Mouse (Mus musculus): ENCODE results near the gene Tef.
A peak's percentile ranks its signal among the peaks of the same experiment; 100 is the strongest.

Gene Tef

DNA sequence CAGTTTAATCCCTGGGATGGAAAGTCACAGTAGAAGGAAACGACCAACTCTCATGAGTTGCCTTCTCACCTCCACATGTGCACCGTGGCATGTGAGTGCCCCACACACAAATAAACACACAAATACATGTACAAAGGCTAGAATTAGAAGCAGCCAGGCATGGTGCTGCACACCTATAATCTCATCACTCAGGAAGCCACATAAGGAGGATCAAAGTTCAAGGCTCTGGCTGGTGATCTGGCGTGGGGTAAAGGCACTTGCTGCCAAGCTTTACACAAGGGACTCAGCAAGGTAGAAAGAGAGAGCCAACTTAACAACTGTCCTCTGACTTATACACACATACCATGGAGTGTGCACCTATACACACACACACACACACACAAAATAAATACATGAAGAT lies 1.8 kb upstream of the Tef start:
- no peak for DNase-seq (ENCODE audit: low spot score)

DNA sequence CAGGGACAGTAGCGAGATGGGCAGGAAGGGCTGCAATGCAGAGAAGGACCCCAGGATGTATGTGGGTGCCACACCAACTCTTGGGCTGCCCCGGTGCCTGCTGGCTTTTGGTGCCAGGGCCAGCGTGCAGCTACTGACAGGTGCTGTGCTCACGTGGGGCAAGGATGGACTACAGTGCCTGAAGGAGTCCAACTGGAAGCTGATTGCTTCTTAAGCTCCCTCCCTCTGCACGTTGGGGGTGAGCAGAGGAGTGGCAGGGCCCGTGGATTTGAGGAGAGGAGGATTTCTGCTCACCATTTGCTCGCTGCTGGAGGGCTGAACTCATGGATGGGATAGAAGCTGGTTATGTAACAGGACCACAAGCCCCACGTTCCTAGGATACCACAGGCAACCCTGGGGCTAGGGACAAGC lies 725 bp downstream of the Tef start:
- DNase-seq (ENCODE audit: low spot score), result no peak

DNA sequence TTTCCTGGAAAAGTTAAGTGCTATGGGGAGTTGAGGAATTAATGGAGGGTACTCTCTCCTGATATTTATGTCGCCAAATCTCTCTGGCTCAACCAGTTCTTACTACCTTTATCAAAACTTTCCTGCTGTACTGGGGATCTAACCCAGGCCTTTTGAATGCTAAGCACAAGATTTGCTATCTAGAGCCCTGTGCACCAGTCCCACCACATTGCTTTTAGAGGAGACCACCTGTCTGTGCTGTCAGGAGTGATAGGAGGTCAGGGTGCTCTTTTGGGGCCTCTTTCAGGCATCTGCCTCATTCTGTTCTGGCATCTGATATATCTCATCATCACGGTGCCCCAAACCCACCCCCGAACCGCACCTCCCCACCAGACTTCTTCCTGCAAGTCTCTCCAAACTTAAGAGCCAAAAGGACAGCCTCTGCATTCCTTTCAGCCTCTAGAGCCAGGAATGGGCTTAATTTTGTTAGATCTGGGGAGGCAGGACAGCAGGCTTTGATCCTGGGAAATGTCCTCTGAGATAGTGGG lies 1.3 kb downstream of the Tef start:
- no peak for DNase-seq (ENCODE audit: low spot score)

DNA sequence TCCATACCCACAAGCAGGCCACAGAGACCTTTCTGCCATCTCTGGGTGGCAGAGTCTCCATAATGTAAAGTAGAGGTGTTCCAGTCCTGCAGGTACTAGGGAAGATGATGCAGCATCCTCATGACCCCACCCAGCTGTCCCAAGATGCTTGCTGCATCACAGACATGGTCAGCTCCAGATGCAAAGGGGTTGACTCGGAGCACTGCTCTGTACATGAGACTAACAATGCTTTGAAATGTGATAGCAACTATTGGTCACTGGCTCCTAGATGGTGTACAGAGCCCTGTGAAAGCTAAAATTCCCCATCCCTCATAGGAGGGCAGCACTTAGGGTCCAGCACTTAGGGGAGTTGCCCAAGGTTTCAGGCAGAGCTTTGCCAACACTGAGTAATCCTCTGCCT lies 2.0 kb downstream of the Tef start:
- DNase-seq (ENCODE audit: low spot score), result no peak

DNA sequence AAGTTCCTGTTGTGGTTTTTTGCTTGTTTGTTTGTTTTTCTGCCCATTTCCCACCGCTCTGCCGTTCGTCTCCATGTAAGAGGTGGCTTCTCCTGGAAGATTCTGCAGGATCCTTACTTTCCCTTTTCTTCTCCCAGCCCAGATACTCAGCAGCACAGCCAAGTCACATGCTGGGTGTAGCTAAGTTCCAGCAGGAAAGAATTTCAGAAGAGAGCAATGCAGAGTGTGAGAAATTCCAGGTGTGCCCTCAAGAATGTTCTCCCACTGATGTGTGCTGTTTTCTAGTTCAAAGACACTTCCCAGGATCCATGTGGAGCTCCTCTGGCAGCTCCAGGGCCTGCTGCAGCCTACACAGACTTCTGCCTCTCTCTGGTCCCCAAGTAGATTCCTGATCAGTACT lies 2.7 kb downstream of the Tef start:
- no peak for DNase-seq (ENCODE audit: low spot score)

DNA sequence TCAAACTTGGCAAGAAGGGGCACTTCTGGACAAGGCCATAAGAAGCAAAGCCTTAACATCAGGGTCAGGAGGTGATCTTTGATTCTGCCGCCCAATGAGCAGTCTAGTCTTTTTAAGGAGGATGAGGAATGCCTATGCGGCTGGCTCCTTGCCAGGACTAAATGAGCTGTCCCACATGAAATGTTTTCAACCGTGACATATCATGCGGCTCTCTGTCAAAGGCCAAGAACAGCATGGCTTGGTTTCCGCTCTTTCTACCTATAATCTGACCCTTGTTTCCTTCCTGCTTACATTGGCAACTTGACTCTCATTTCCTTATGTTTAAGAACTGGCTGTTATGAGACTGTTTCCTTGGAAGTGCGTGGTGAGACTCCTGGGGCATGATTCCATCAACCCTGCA lies 3.4 kb downstream of the Tef start:
- DNase-seq (ENCODE audit: low spot score), result no peak

DNA sequence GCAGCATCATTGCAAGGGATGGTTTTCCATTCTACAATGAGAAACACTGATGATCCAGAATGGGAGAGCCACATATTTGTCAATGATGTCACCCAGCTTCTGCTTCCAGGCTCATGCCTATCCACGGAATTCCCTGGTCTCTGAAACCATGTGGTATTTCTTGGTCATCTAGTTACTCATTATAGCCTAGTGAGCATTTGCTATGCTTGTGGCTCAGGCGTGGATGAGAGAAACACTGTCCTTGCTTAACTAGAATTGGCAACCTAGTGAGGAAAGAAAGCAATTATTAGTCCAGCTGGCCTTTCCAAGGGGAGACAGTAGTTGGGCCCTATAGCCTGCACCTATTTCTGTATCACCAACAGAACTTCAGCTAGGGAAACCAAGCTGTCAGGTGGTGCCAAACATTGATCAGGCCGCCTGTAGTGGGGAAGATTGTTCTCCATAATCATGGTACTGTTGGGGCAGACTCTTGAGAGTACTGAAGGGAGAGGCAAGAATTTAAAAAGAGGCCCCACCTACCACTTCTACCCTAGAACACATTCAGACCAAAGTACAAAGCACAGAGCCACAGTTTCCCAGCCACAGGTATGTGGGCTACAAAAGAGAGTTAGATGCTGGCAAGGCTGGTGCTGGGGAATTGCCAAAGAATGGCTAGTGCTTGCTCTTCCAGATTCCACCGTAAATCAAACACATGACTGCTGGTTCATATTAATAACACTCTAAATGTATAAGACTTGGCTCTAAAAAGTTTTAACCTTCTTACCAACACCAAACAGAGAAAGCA lies 4.6 kb downstream of the Tef start:
- no peak for DNase-seq (ENCODE audit: low spot score)

DNA sequence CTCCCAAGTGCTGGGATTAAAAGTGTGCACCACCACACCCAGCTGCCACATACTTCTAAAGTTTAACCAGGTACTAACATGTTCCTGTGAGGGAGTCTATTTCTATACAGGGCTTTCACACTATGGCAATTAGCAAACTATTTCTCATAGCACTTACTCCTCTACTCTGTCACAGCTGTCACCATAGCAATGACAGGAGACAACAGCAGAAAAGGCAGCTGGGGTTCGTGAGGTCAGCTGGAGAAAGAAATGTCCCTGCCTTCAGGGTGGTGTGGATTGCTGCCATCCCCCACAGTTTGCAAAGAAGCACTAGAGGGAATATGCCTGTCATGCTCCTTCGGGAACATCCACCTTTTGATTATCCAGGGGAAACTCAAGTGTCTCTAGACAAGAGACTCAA lies 6.6 kb downstream of the Tef start:
- no peak for DNase-seq (ENCODE audit: low spot score)

DNA sequence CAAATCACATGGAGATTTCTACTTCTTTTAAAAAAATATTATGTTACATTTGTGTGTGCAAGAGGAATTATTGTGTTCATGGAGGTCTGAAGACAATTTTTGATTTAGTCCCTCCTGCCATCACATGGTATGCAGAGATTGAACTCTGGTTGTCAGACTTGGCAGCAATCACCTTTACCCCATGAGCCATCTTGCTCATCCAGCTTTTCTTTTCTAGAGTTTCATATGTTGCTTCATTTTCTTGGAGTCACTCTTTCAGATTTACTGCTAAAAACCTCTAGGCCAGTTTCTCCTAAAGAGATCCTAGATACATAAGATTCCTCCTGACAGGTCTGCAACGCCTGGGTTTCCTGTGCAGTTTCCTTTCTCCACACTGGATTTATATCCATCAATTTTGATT lies 7.3 kb downstream of the Tef start:
- no peak for DNase-seq (ENCODE audit: low spot score)

DNA sequence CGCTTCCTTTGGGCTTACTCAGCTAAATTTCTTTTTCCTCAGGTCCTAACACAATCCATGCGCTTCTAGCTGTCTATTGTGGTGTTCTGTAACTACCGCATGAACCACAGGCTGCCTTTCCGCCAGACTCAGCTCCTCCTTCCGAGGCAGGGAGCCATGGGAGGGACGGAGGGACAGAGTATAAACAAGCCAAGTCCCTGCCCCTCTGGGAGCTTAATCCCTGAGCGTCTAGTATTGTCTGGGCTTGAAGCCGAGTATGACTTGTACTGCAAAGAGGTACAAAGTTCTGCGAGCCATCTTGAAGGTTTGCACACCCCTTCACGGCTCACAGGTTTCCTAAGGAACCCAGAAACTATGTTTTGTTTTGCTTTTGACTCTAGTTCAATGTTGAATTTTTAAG lies 7.9 kb downstream of the Tef start:
- DNase-seq (ENCODE audit: low spot score), result peak; percentile 80

DNA sequence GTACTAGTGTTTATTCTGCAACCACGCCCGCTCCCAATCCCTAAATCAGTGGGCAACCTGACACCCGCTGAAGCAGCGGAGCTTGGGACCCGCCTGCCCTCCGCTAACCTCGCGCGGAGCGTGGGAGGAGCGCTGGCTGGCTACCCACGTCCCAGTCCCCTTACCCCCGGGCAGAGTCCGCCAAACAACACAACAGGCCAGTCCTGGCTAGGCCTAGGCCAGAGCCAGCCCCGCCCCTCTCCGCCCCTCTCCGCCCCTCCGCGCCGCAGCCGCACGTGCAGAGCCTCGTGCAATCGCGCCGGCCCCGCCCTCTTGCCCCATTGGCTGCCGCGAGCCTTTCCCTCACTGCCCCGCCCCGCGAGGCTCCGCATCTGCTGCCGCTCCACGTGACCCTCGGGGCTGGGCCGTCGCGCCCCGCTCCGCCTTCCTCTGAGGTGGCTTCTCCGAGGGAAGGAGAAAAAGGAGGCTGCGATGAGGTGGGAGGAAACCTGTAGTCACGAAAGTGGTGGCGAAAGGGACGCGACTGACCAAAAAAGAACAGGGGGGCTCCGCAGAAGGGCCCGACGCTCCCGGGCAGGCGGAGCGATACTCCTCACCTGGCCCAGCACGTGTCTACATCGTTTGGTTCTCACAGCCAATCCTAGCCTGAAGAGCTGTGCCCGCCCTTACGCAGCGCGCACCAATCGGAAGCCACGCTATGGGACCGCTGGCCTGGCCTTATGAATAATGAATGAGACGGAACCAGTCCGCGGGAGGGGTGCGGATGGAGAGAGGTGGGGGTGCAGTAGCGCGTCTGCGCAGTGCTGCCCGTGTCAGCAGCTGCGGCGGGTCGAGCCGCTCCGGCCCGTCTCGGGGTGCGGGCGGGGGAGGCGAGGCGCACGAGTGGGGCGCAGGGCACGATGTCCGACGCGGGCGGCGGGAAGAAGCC lies 8.7 kb downstream of the Tef start:
- peak; percentile 98 for DNase-seq (ENCODE audit: low spot score)

DNA sequence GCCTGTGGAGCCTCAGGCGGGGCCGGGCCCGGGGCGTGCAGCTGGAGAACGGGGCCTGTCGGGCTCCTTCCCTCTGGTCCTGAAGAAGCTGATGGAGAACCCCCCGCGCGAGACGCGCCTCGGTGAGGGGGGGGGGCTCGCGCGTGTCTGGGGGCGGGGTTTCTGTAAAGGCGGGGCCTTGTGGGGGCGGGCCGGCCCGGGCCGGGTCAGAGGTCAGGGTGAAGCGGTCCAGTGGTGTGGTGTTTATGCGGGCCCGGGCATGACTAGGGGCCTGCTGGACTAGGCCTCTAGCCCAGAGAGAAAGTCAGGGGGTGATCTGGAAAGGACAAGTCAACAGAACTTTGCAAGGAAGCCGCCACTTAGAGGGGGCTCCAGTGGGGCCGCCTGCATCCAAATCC lies 9.4 kb downstream of the Tef start:
- DNase-seq (ENCODE audit: low spot score), result no peak

DNA sequence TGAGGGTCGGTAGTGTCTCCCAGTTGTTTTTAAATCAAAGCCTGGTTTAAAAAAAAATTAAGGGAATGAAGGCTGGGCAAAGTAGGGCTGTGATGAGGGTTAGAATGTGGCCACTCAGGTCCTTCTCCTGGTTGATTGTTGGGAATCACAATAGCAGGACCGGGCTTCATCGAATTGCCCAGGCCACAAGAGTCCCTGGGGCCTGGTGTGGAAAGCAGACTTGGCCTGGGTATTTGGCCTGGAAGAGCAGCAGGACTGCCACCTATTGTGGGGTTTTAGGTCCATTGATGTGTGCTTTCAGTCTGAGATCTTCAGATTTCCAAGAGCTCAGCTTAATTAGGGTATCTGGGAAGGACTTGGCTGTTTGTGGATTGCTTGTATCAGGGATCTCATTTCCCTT lies 10.1 kb downstream of the Tef start:
- no peak for DNase-seq (ENCODE audit: low spot score)

DNA sequence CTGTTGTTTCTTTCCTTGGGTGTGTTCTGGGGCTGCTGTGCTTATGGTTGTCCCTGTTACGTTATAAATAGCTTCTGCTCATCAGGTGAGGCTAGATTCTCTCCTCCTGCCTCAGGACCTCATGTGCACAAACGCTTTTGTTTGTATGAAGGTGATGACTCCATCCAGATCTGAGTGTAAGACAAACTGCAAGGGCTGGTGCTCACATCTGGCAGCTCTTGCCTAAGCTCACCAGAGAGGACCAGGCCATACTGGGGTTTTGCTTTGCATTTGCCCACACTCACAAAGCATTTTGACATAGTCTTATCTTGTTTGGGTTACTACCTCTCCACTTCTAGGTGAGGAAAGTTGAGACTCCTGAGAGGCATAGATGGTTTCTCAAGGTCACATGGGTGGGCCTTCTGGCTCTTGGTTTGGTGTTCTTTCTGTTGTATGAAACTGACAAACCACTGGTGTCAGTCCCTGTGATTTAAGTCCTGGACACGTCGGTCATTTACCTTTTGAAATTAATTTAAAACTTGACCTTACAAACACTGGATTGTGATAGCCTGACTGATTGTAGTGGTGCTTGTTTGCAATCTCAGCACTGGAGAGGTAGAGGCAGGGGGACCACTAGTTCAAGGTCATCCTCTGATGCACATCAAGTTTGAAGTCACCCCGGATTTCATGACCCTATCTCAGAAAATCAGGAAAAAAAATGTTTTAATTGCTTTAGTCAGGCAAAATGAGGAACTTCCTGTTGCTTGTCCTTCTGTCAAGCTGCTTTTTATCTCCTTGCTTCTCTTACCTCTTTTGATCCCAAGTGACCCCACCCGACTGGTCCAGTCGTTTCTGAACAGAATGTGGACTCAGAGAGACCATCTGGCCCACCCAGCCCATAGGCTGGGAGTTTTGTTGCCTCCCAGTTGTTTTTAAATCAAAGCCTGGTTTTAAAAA lies 10.7 kb downstream of the Tef start:
- no peak for DNase-seq (ENCODE audit: low spot score)

DNA sequence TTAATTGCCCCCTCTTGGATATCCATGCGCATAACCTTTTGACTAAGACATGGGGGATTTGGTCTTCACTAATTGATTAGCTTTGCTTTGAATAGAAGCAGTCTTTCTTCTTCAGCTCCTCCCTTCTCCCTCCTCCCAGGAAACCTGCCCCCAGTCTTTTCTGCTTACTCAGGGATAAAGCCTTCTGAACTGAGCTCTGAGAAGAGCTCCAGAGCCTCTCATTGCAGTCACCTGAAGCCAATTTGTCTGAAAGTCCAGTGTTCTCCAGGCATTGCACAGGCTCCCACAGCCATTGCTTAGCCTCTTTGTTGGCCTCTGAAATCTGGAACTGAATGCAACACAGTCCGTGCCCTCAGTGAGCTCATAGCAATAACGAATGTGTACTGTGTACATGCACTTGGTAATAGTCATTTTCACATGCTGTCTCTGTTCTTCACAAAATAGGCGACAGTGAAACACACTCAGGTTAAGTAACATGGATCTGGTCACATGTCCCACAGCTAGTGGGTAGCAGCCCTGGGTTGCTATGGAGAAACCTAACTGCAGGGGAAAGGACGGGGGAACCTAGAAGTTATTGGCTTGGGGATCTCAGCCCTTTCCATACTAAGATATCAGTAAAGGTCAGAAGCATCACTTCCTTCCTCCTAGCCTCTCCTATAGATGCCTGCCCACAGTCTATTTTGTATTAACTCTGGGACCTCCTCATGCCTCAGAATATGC lies 11.9 kb downstream of the Tef start:
- DNase-seq (ENCODE audit: low spot score), result no peak

DNA sequence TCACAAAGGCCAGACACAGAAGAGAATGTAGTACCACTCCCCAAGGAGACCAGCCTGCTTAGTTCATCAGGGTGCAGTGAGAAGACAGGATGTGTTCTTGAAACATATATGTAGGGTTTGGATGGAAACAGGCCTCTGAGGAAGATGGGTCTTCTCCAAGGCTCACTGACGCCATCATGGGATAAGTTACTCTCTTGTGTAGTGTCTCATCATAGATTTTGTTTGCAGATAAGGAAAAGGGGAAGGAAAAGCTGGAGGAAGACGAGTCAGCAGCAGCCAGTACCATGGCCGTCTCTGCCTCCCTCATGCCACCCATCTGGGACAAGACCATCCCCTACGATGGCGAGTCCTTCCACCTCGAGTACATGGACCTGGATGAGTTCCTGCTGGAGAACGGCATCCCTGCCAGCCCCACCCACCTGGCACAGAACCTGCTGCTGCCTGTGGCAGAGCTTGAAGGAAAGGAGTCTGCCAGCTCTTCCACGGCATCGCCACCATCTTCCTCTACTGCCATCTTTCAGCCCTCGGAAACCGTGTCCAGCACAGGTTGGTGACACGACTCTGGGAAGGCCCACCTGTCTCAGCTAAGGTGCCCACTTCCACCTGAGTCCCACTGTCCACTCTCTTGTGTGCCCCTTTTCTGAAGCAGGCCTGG lies 12.6 kb downstream of the Tef start:
- DNase-seq (ENCODE audit: low spot score), result no peak

DNA sequence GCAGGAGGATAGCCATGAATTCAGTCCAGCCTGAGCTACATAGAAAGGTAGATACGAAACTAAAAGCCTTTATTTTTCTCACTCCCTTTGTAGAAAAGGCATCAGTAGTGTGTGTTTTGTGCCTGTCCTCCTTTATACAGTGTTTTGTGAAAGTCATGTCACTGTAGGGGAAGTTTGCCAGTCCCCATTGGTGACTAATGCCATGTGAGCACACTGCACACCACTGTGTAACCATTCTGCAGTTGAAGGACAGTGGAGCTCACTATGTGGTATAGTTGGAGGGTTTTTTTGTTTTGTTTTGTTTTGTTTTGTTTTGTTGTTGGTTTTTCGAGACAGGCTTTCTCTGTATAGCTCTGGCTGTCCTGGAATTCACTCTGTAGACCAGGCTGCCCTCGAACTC lies 16.2 kb downstream of the Tef start:
- no peak for DNase-seq (ENCODE audit: low spot score)

DNA sequence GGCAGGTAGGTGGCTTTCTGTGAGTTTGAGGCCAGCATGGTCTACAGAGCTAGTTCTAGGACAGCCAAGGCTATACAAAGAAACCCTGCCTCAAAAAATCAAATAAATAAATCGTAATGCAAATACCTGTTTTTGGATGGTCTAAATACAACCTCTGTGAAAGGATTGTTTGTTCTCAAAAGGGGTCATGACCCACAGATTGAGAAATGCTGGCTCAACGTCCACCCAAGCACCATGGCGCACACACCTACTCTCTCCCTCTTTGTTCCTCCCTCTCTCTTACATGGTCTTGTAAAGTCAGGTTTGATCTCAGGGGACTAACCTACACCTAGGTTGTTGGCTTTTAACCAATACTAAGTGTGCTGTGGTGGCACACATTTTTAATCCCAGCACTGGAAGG lies 20.4 kb downstream of the Tef start:
- DNase-seq (ENCODE audit: low spot score), result no peak

DNA sequence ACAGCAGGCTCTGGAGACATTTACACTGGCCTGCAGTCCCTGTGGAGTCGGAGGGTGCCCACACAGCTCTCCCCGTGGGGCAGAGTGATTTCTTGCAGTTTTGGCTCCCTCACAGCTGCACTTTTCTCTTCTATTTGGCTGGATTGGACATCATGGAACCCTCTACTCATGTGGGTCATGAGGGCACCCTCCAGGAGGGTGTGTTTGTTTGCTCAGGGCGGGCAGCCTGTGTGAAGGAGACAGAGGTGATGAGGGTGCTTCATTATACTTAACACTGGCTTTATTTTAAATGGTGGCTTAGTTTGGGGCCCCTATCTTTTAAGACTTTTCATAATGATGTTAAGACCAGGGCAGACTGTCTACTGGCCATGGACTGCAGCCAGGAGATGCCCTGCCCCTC lies 22.6 kb downstream of the Tef start:
- no peak for DNase-seq (ENCODE audit: low spot score)

DNA sequence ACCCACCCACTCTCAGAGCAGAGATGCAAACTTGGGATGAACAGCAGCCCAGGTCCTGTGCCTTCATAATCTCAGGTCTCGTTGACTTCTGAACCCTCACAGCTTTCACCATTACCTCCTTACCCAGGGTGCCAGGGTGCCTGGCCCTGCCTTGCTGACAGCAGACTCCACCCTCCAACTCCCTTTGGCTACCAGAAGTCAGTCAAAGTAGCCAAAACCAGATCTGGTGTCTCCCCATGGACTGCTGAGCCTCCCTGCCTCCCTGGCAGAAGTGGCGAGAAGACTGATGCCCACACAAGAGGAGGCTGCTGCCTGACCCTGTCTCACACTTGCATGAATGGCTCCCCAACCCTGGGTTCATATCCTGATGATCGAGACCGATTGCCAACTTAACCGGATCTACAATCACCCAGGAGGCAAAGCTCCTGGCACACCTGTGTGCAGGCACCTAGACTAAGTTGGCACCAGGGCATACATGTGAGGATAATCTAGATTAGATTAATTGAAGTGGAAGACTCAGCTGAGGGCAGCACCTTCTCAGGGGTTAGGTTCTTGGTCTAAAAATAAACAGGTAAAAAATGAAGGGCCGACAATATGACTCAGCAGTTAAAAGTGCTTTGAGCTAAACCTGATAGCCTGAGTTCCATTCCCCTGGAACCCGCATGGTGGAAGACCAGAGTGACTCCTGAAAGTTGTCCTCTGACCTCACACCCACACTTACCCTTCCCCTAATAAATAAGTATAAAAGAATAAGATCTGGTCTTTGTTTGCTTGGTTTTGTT lies 26.4 kb downstream of the Tef start:
- no peak for DNase-seq (ENCODE audit: low spot score)
